10 mouse cellular contexts compared by ENCODE assay signal in genomic region chr7:73302501-73302900, GRCm38 (mm10).
A peak's percentile ranks its signal among the peaks of the same experiment; 100 is the strongest.
DNase-seq lines count a peak whose midpoint lies in the region; ATAC-seq and TF ChIP-seq lines count a peak whose summit lies in the region.
"Had no signal": no experiment of that assay in that cellular context is flagged by ENCODE, and none has a peak within 500 bp of the region (broad histone marks: within the 10 kb centered on the region; RNA-seq: fewer than 3 reads in every experiment).

No protein-coding gene starts in this region.

- no peaks in the 10 kb centered on the region for H3K27me3 ChIP-seq in hindbrain, embryonic 11.5 days (ENCODE audit: control insufficient read depth, insufficient read depth, low read length)
- no peaks in the 10 kb centered on the region for H3K27me3 ChIP-seq in midbrain, embryonic 16.5 days (ENCODE audit: control insufficient read depth, insufficient read depth, low read depth, low read length)
- H3K27me3 ChIP-seq: stomach, embryonic 15.5 days had no signal

- ATAC-seq in hindbrain, embryonic 11.5 days (ENCODE audit: low FRiP score), result peak; percentile 79
- peak; percentile 61 for ATAC-seq in midbrain, embryonic 16.5 days

- H3K36me3 ChIP-seq in hindbrain, embryonic 11.5 days (ENCODE audit: control insufficient read depth, insufficient read depth, low read length), result no peaks in the 10 kb centered on the region
- H3K36me3 ChIP-seq in midbrain, embryonic 16.5 days (ENCODE audit: control insufficient read depth, insufficient read depth, low read length), result no peaks in the 10 kb centered on the region
- H3K36me3 ChIP-seq: limb, embryonic 15.5 days; stomach, embryonic 15.5 days had no signal

- H3K9ac ChIP-seq in hindbrain, embryonic 11.5 days (ENCODE audit: low read depth, low read length), result no peak overlapping the region
- no peak overlapping the region for H3K9ac ChIP-seq in midbrain, embryonic 16.5 days (ENCODE audit: low read depth, low read length)
- H3K9ac ChIP-seq: limb, embryonic 15.5 days; stomach, embryonic 15.5 days had no signal

- peaks cover 13% of the 10 kb centered on the region for H3K4me1 ChIP-seq in hindbrain, embryonic 11.5 days (replicated peaks; ENCODE audit: control insufficient read depth, insufficient read depth, low read length)
- H3K4me1 ChIP-seq in midbrain, embryonic 16.5 days (ENCODE audit: control insufficient read depth, insufficient read depth, low read length), result peaks cover 22% of the 10 kb centered on the region; the same call in 1 of the 2 replicates

- TF ChIP-seq CTCF in brain, embryonic 14.5 days (IDR thresholded peaks at IDR 0.05; ENCODE audit: borderline replicate concordance, extremely low read depth, insufficient read depth, insufficient read length), result no peak

- H3K4me3 ChIP-seq in hindbrain, embryonic 11.5 days (ENCODE audit: low read depth, low read length), result no peak overlapping the region
- no peak overlapping the region for H3K4me3 ChIP-seq in midbrain, embryonic 16.5 days (ENCODE audit: low read depth, low read length)
- H3K4me3 ChIP-seq: limb, embryonic 15.5 days; stomach, embryonic 15.5 days had no signal

- DNase-seq in Muller cell, postnatal 12 days (ENCODE audit: inconsistent ontology term), result peak; percentile 89
- DNase-seq in brain, embryonic 14.5 days (ENCODE audit: low read depth), result peak; percentile 77
- peak; percentile 54 for DNase-seq in hindbrain, embryonic 11.5 days (ENCODE audit: low spot score)
- DNase-seq in right cerebral cortex, postnatal 4 days, result no peak
- DNase-seq in layer of hippocampus, adult 8-10 months (ENCODE audit: low spot score in 2 of 2), result no peak
- DNase-seq in cerebellum, postnatal 36 days, result no peak
- DNase-seq: kidney, adult 11 months had no signal

- H3K4me2 ChIP-seq in hindbrain, embryonic 11.5 days (replicated peaks; ENCODE audit: low read depth, low read length), result no peak overlapping the region
- no peak overlapping the region for H3K4me2 ChIP-seq in midbrain, embryonic 16.5 days (ENCODE audit: low read length)
- H3K4me2 ChIP-seq: limb, embryonic 15.5 days; stomach, embryonic 15.5 days had no signal

- peak overlapping the region; percentile 47 for H3K27ac ChIP-seq in hindbrain, embryonic 11.5 days (ENCODE audit: low read depth, low read length)
- H3K27ac ChIP-seq in midbrain, embryonic 16.5 days (ENCODE audit: low read length), result peak overlapping the region; percentile 35; the same call in 1 of the 2 replicates
- H3K27ac ChIP-seq: limb, embryonic 15.5 days; stomach, embryonic 15.5 days had no signal

- 40% methylated on average over 3 of the region's 3 CpGs for WGBS in hindbrain, embryonic 11.5 days
- WGBS in midbrain, embryonic 16.5 days, result 45% methylated on average over 3 of the region's 3 CpGs

- TF ChIP-seq POLR2A in brain, embryonic 14.5 days (IDR thresholded peaks at IDR 0.05; ENCODE audit: borderline replicate concordance, extremely low read depth, insufficient read depth, insufficient read length, poor library complexity, severe bottlenecking), result no peak

- no peaks in the 10 kb centered on the region for H3K9me3 ChIP-seq in hindbrain, embryonic 11.5 days (ENCODE audit: control insufficient read depth, low read length)
- H3K9me3 ChIP-seq in midbrain, embryonic 16.5 days (replicated peaks; ENCODE audit: control insufficient read depth, low read length, poor library complexity, severe bottlenecking), result no peaks in the 10 kb centered on the region
- H3K9me3 ChIP-seq: limb, embryonic 15.5 days; stomach, embryonic 15.5 days had no signal

Comparison
In these comparisons a context has a peak if more than half of its experiments do, and no peak if none do; other contexts are left out.
1. DNase-seq: peak in Muller cell, postnatal 12 days (single experiment), brain, embryonic 14.5 days (single experiment) and hindbrain, embryonic 11.5 days (single experiment); none in right cerebral cortex, postnatal 4 days (single experiment), layer of hippocampus, adult 8-10 months (0 of 2) and cerebellum, postnatal 36 days (0 of 2).